18 mouse cellular contexts compared by ENCODE assay signal in genomic region chr2:126031186-126031900, GRCm38 (mm10). TPM values are rescaled to one million over a fixed set of nuclear protein-coding genes. Genes with fewer than 3 reads are reported as not detected.
DNase-seq lines count a peak whose midpoint lies in the region; ATAC-seq and TF ChIP-seq lines count a peak whose summit lies in the region.
"Had no signal": no experiment of that assay in that cellular context is flagged by ENCODE, and none has a peak within 500 bp of the region (broad histone marks: within the 10 kb centered on the region; RNA-seq: fewer than 3 reads in every experiment).

No protein-coding gene starts in this region.

- H3K4me2 ChIP-seq in intestine, embryonic 14.5 days (ENCODE audit: low read length) = no peak overlapping the region
- H3K4me2 ChIP-seq in intestine, postnatal 0 days (replicated peaks; ENCODE audit: low read depth) = no peak overlapping the region
- H3K4me2 ChIP-seq in embryonic facial prominence, embryonic 15.5 days (replicated peaks) = no peak overlapping the region
- no peak overlapping the region for H3K4me2 ChIP-seq in hindbrain, embryonic 13.5 days
- H3K4me2 ChIP-seq: midbrain, embryonic 12.5 days had no signal

- H3K4me1 ChIP-seq in intestine, embryonic 14.5 days (replicated peaks; ENCODE audit: control insufficient read depth, insufficient read depth, low read length) = peaks cover 7% of the 10 kb centered on the region; the same call in 1 of the 2 replicates
- H3K4me1 ChIP-seq in intestine, postnatal 0 days (replicated peaks; ENCODE audit: control insufficient read depth, insufficient read depth, low read length) = no peaks in the 10 kb centered on the region
- 0 out of 2 replicates have a peak, but pooled peaks cover 3% of the 10 kb centered on the region for H3K4me1 ChIP-seq in embryonic facial prominence, embryonic 15.5 days
- no peaks in the 10 kb centered on the region; the same call in 1 of the 2 replicates for H3K4me1 ChIP-seq in hindbrain, embryonic 13.5 days (replicated peaks)

- no peaks in the 10 kb centered on the region for H3K9me3 ChIP-seq in intestine, embryonic 14.5 days (ENCODE audit: control insufficient read depth, low read length)
- no peaks in the 10 kb centered on the region for H3K9me3 ChIP-seq in intestine, postnatal 0 days (ENCODE audit: control insufficient read depth)
- H3K9me3 ChIP-seq in embryonic facial prominence, embryonic 15.5 days (replicated peaks) = no peaks in the 10 kb centered on the region
- no peaks in the 10 kb centered on the region for H3K9me3 ChIP-seq in hindbrain, embryonic 13.5 days
- H3K9me3 ChIP-seq: heart, embryonic 10.5 days; midbrain, embryonic 12.5 days had no signal

- H3K27ac ChIP-seq in intestine, embryonic 14.5 days (ENCODE audit: low read depth) = peak overlapping the region; percentile 62; the same call in 1 of the 2 replicates
- no peak overlapping the region; the same call in none of the 2 replicates for H3K27ac ChIP-seq in intestine, postnatal 0 days (ENCODE audit: low read depth, low read length)
- peak overlapping the region; percentile 2; the same call in 1 of the 2 replicates for H3K27ac ChIP-seq in embryonic facial prominence, embryonic 15.5 days (replicated peaks)
- H3K27ac ChIP-seq in hindbrain, embryonic 13.5 days = no peak overlapping the region
- H3K27ac ChIP-seq: heart, embryonic 10.5 days; hindbrain, postnatal 0 days; midbrain, embryonic 12.5 days had no signal

- H3K9ac ChIP-seq in intestine, embryonic 14.5 days (ENCODE audit: low read length) = no peak overlapping the region
- no peak overlapping the region for H3K9ac ChIP-seq in intestine, postnatal 0 days (ENCODE audit: low read depth, low read length)
- H3K9ac ChIP-seq in embryonic facial prominence, embryonic 15.5 days = no peak overlapping the region
- H3K9ac ChIP-seq in hindbrain, embryonic 13.5 days = no peak overlapping the region
- H3K9ac ChIP-seq: midbrain, embryonic 12.5 days had no signal

- H3K27me3 ChIP-seq in intestine, embryonic 14.5 days (replicated peaks; ENCODE audit: control insufficient read depth, insufficient read depth, low read length) = no peaks in the 10 kb centered on the region
- H3K27me3 ChIP-seq in intestine, postnatal 0 days (replicated peaks; ENCODE audit: control insufficient read depth, insufficient read depth, low read length) = no peaks in the 10 kb centered on the region
- no peaks in the 10 kb centered on the region for H3K27me3 ChIP-seq in embryonic facial prominence, embryonic 15.5 days
- no peaks in the 10 kb centered on the region for H3K27me3 ChIP-seq in hindbrain, embryonic 13.5 days
- H3K27me3 ChIP-seq: midbrain, embryonic 12.5 days had no signal

- DNase-seq in intestine, embryonic 14.5 days (ENCODE audit: low spot score) = no peak
- DNase-seq in lung, postnatal 14 days = peak; percentile 57
- peak; percentile 14 for DNase-seq in yolk sac, embryonic 10.5 days (ENCODE audit: low spot score)
- DNase-seq in right cerebral cortex, postnatal 36 days (ENCODE audit: low spot score in 2 of 2) = no peak
- DNase-seq in ovary, postnatal 14 days (ENCODE audit: low spot score) = no peak
- DNase-seq: adrenal gland, adult 8-10 months; B cell, adult 2 months; cerebellum, adult 9-10 months; embryo, embryonic 11 days; gastrocnemius, postnatal 25 days; right cerebral cortex, adult 18-20 months; spleen, adult 18-20 months had no signal

- ATAC-seq in intestine, embryonic 14.5 days (replicated peaks; ENCODE audit: low FRiP score, low TSS enrichment, low read depth) = no peak
- no peak for ATAC-seq in intestine, postnatal 0 days
- ATAC-seq in embryonic facial prominence, embryonic 15.5 days (ENCODE audit: insufficient number of reproducible peaks, low FRiP score, low TSS enrichment, low read depth) = no peak
- no peak for ATAC-seq in hindbrain, embryonic 13.5 days (ENCODE audit: low FRiP score)
- ATAC-seq: hindbrain, postnatal 0 days had no signal

- 39% methylated on average over 8 of the region's 8 CpGs for WGBS in intestine, embryonic 14.5 days
- 40% methylated on average over 8 of the region's 8 CpGs for WGBS in intestine, postnatal 0 days
- WGBS in embryonic facial prominence, embryonic 15.5 days = 47% methylated on average over 8 of the region's 8 CpGs
- WGBS in hindbrain, embryonic 13.5 days = 77% methylated on average over 8 of the region's 8 CpGs

- no peaks in the 10 kb centered on the region for H3K36me3 ChIP-seq in intestine, embryonic 14.5 days (ENCODE audit: control insufficient read depth, insufficient read depth, low read length)
- H3K36me3 ChIP-seq in intestine, postnatal 0 days (ENCODE audit: control insufficient read depth, insufficient read depth) = no peaks in the 10 kb centered on the region
- H3K36me3 ChIP-seq in embryonic facial prominence, embryonic 15.5 days = no peaks in the 10 kb centered on the region
- no peaks in the 10 kb centered on the region for H3K36me3 ChIP-seq in hindbrain, embryonic 13.5 days
- H3K36me3 ChIP-seq: heart, embryonic 10.5 days; midbrain, embryonic 12.5 days had no signal

- H3K4me3 ChIP-seq in intestine, embryonic 14.5 days (ENCODE audit: low read depth, low read length) = no peak overlapping the region
- H3K4me3 ChIP-seq in intestine, postnatal 0 days (ENCODE audit: low read depth, low read length) = no peak overlapping the region
- no peak overlapping the region for H3K4me3 ChIP-seq in embryonic facial prominence, embryonic 15.5 days (replicated peaks)
- H3K4me3 ChIP-seq in hindbrain, embryonic 13.5 days = no peak overlapping the region
- H3K4me3 ChIP-seq: heart, embryonic 10.5 days; midbrain, embryonic 12.5 days had no signal

- no peak for TF ChIP-seq CTCF in intestine, postnatal 0 days (IDR thresholded peaks at IDR 0.05; ENCODE audit: low read depth)

RNA-seq across cellular contexts. Expression of gene Fgf7, which starts 3.1 kb away (rescaled TPM):
- 0.17 and 0.22 TPM in 2 replicates for polyA plus RNA-seq in intestine, embryonic 14.5 days (2014; fragmentation: Nextera tagmentation; extraction: Ambion mirVana)
- polyA plus RNA-seq in intestine, postnatal 0 days (2015; fragmentation: Nextera tagmentation; extraction: Ambion mirVana) = 0.95 TPM in 2 replicates
- 14.8 and 15.8 TPM in 2 replicates for polyA plus RNA-seq in embryonic facial prominence, embryonic 15.5 days (2015; fragmentation: Nextera tagmentation; extraction: Ambion mirVana)
- 0.70 and 0.75 TPM in 2 replicates for polyA plus RNA-seq in hindbrain, embryonic 13.5 days (2015; fragmentation: Nextera tagmentation; extraction: Ambion mirVana)

Comparison
In these comparisons a context has a peak if more than half of its experiments do, and no peak if none do; other contexts are left out.
1. H3K27ac ChIP-seq: peak in intestine, embryonic 14.5 days (single experiment) and embryonic facial prominence, embryonic 15.5 days (single experiment); none in intestine, postnatal 0 days (single experiment) and hindbrain, embryonic 13.5 days (single experiment).
2. DNase-seq: peak in lung, postnatal 14 days (single experiment) and yolk sac, embryonic 10.5 days (single experiment); none in intestine, embryonic 14.5 days (single experiment), right cerebral cortex, postnatal 36 days (0 of 2) and ovary, postnatal 14 days (single experiment).